18 mouse cellular contexts compared by ENCODE assay signal in the genomic region with DNA sequence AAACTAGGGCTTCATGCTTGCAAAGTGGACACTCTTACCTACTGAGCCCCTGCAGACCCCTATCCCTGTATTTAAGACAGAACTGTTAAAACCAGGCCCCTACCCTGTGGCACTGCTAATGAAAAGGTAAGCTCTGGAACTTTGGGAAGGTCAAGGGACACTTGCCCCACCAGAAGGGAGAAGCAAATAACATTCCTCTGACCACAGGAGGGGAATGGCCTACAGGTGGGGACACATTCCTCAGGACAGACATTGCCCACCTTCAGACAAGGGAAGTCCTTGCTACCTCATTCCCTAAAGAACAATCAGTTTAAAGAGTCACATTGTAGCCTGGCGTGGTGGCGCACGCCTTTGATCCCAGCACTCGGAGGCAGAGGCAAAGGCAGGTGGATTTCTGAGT. TPM values are rescaled to one million over a fixed set of nuclear protein-coding genes. Genes with fewer than 3 reads are reported as not detected.
"Had no signal": no experiment of that assay in that cellular context is flagged by ENCODE, and none has a peak within 500 bp of the region (broad histone marks: within the 10 kb centered on the region; RNA-seq: fewer than 3 reads in every experiment).

No protein-coding gene starts in this region.

- H3K4me3 ChIP-seq: lung, embryonic 15.5 days; megakaryocyte, embryonic 14.5 days; midbrain, embryonic 12.5 days; midbrain, embryonic 15.5 days; neural tube, embryonic 12.5 days; stomach, embryonic 15.5 days had no signal

- DNase-seq: liver, postnatal 0 days; lung, adult 2 months; lung, postnatal 14 days; lung, postnatal 36 days; right cerebral cortex, postnatal 14 days; thymus, adult 2 months; thymus, postnatal 36 days had no signal

- H3K27me3 ChIP-seq: lung, embryonic 15.5 days; midbrain, embryonic 15.5 days; neural tube, embryonic 12.5 days; stomach, embryonic 15.5 days had no signal

- H3K36me3 ChIP-seq: lung, embryonic 15.5 days; midbrain, embryonic 12.5 days; midbrain, embryonic 15.5 days; neural tube, embryonic 12.5 days; stomach, embryonic 15.5 days had no signal

- ATAC-seq: liver, postnatal 0 days; lung, postnatal 0 days; midbrain, embryonic 15.5 days had no signal

- H3K4me2 ChIP-seq: lung, embryonic 15.5 days; midbrain, embryonic 12.5 days; midbrain, embryonic 15.5 days; neural tube, embryonic 12.5 days; stomach, embryonic 15.5 days had no signal

- H3K9me3 ChIP-seq: lung, embryonic 15.5 days; midbrain, embryonic 12.5 days; midbrain, embryonic 15.5 days; neural tube, embryonic 12.5 days; stomach, embryonic 15.5 days had no signal

- H3K27ac ChIP-seq: lung, embryonic 15.5 days; macrophage; midbrain, embryonic 12.5 days; midbrain, embryonic 15.5 days; neural tube, embryonic 12.5 days; stomach, embryonic 15.5 days; stomach, postnatal 0 days had no signal

- H3K9ac ChIP-seq: liver, postnatal 0 days; lung, embryonic 15.5 days; midbrain, embryonic 12.5 days; midbrain, embryonic 15.5 days; neural tube, embryonic 12.5 days; stomach, embryonic 15.5 days had no signal

- H3K4me1 ChIP-seq: midbrain, embryonic 12.5 days; midbrain, embryonic 15.5 days; neural tube, embryonic 12.5 days had no signal

RNA-seq across cellular contexts. Expression of gene 1700030J22Rik, which starts 39.1 kb away (rescaled TPM):
- total RNA-seq: megakaryocyte progenitor cell, adult 5-6 weeks; neutrophil, adult 5-6 weeks had no signal
